Mouse (Mus musculus) spleen, adult 18-20 months (tissue): Measurements from ENCODE around the gene Maea.
A peak's percentile ranks its signal among the peaks of the same experiment; 100 is the strongest.

Experiments
- DNase-seq, 2 experiments: peaks; one replicate each; pipeline ENCODE4 v3.0.0; 2022; ENCODE audit warnings: mixed read lengths in 2 of 2

Maea gene

DNA sequence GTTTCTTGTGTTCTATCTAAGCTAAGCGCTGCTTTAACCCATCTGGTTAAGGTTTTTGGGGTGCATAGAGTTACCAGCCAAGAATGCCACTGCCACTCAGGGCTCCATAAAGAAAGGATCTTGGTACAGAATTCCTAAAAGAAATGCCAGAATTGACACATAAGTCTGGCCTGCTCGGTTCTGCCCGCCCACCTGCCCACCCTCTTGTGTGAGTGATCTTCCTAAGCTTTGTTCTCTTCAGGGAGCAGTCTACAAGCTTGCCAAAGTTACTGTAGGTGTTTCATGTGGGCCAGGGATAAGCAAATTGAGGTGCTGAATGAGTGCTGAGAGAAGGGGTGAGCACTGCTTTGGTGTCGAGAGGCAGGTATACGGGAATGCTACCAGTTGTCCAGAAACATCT, 28.0 kb downstream of the Maea start:
- DNase-seq: no peak

DNA sequence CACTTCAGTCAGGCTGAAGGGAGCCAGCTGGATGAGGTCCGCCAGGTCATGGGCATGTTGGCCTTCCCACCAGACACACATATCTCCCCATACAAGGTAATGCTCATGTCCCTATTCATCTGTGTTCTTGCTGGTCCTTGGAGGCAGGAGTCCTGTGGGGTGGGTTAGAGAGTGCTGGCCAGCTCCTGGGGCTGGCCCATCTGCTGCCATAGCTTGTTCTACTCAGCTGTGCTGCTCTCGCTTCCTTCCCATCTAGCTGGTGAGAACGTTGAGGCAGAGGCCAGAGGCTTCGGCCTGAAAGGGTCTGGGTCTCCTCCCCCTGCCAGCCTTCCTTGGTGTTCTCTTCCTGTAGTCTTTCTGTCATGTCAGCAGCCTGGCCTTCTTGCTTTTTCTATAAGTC, 33.3 kb downstream of the Maea start:
- no peak for DNase-seq

DNA sequence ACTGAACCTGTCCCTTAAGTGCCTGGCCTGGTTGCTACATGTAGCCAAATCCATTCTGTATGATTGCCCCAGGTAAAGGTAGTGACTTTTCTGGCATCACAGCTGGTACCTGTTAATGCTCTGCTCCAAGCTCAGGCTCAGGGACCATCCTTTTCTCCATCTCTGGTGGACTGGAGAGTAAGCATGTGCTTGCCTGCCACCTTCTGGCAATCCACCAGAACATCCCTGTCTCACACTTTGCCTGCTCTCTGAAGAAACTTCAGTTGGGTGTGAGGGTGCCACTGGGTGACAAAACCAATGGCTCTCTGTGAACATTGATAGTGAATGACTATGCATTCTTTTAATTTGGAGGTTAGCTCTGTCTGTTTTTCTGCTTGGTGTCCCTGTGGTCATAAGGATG, 35.8 kb downstream of the Maea start:
- no peak for DNase-seq

DNA sequence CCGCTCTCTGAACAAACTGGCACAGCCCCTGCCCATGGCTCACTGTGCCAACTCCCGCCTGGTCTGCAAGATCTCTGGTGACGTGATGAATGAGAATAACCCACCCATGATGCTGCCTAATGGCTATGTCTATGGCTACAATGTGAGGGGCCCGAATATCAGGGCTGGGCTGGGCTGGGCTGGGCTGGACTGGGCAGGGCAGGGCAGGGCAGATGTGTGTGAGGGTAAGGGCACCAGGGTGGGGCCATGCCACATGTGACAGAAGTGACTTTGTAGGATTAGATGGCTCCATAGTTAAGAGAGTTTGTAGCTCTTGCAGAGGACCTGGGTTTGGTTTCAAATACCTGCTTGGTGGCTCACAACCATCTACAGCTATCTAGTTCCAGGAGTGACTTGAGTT, 36.4 kb downstream of the Maea start:
- DNase-seq: no peak

DNA sequence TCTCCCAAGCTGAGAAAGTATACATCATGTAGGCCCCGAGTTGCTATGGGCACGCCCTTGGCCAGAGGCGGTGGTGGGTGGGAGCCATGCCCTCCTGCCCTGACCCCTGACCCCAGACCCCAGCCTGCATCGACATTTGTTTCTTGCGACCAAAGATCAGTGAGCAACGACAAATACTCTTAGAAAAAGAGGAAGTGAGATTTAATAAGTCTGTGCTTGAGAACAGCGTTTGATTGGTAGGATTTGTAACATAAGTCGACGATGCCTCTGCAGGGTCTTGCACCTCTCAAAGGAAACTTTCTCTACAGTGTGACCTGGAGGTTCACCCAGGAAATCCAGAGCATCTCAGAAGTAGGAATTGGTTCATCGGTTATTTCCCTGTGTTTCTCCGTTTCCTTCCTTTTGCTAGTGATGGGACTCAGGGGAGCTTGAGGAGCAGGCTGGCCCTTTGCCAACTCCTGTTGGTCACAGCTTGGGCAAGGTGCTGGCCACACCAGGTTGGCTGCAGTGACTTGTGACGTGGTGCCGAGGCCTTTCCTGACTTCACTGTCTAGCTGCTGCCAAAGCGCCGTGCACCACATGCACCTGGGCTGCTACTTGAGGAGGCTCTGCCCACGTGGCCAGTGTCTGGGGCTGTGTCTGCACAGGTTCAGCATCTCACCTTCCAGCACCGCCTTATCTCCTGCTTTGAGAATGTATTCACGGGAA, 37.2 kb downstream of the Maea start:
- DNase-seq: peak; percentile 26 to 39

DNA sequence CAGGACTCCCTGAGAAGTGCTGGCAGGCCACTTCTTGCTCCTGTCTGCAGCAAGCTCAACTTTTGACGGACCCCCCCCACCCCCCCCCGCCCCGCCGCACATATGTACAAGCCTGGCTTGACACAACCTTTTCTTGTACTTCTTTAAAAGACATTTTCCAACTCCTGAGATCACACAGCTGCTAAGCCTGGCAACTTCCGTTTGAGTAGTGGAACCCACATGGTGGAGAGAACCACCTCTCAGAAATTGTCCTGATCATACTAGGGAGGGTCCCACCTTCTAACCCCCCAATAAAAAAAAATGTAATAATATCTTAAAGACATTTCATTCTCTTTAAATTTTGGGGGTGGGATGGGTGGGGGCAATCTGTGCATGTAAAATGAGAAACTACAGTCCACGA, 41.9 kb downstream of the Maea start:
- DNase-seq: no peak

DNA sequence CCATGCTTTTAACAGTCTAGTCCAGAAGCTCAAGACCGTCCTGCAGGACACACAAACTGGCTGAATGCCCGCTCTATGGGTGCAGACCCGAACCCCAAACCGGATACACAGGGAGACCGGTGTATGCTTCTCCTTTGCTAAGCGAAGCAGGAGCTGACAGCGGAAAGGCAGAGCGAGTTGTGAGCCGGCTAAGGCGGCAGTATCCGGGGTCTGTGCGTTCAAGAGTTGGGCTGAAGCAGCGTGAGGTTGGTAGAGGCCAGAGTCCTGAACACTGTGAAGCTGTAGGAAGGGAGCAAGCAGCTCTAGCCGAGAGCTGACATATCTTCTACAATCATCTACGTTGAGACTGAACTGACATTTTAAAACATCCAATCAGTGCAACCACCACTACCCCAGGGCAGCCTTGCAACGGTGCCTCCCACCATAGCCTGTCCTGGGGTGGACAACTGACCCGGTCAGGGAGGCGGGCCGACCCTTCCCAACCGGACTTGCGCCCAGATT, 42.5 kb downstream of the Maea start:
- DNase-seq: peak in 1 of 2 experiments; percentile 43

DNA sequence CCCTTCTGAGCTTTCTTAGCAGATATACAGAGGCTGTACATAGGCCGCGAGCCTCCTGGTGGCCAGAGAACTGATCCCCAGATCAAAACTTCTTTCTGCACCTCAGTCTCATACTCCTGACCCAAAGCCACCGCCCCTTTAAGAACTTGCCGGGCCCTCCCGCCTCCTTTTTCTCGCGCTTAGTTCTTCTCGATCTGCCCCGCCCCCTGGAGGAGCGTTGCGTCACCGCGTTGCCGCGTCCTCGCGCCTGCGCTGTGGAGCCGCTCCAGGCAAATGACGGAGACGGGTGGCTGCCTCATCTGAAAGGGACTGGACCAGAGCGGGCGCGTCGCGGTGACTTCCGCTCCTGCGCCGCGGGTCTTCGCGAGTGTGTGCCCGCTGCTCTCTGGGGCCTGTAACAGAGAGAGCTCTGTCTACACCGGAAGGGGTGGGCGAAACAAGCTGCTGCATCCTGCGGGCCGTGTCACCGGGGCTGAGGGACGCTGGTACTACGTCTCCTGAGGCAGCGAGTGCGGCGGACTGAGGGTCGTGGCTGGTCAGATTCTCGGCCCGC, 43.1 kb downstream of the Maea start, which contains the start of gene Uvssa:
TSS of gene Uvssa (plus strand) at position 248 of the 553 bp plus-strand sequence.
- peak; percentile 99 for DNase-seq

DNA sequence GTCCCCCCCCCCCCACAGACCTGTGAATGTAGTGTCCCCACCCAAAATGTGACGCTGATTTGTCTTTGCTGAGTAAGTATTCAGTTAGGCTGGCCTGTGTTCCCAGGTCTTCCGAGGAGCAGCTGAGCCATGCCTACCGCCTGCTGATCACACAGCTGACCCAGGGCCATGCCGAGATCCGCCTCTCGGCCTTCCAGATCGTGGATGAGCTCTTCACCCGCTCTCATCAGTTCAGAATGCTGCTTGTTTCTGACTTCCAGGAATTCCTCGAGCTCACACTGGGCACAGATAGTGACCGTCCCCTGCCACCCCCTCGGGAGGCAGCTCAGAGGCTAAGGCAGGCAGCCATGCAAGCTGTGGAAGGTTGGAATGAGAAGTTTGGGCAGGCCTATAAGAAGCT, 52.2 kb downstream of the Maea start:
- DNase-seq: no peak

DNA sequence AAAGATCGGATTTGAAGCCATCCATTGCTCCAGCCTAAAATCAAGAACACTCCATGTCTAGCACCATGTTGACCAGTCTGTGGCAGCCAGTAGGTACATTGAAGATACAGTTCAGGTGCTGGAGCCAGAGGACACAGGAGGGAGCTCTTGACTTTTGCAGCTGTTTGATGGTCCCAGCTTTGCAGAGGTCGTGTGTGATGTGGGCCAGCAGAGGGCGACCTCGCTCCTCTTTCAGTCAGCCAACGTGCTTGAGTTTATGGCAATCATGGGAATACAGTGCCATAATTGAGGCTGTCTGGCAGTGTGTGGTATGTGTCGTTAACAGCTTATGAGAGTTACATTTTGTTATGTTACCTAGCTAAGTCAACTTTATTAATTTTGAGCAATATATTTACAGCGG, 58.5 kb downstream of the Maea start:
- peak; percentile 41 to 73 for DNase-seq

DNA sequence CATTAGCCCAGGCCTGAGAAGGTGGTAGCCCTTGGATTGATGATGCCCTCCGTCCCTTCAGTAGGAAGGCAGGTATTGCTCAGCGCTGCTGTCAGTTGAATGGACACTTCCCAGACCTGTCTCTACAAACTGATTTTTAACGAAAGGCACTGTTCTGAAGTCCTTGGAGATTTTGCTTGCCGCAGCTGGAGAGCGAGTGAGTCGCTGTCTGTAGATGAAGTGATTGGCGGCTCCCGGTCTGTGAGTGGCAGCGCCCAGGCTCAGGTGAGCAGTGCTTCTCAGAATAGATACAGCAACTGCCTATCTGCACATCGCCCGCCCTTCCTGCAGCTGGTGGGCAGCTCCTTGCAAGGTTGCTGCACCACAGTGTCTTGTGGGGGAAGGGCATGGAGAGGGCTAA, 60.4 kb downstream of the Maea start:
- DNase-seq: no peak

DNA sequence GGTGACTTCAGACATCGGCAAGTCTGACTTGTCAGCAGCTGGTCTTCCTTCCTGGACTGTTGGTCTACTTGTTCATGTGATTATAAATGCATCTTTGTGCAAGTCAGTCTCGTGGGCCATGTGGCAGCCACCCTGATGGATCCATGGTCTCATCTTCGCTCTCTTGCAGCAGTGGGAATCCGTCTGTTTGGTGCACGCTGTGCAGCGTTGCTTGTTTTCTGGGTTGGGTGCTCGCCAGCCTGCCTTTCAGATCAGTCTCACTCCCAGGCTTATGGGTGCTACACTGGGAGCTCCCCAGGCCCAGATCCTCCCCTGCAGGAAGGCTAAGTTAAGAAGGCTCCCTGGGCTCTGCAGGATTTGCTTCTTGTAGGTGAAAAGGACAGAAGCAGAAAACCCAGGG, 61.5 kb downstream of the Maea start:
- no peak for DNase-seq

DNA sequence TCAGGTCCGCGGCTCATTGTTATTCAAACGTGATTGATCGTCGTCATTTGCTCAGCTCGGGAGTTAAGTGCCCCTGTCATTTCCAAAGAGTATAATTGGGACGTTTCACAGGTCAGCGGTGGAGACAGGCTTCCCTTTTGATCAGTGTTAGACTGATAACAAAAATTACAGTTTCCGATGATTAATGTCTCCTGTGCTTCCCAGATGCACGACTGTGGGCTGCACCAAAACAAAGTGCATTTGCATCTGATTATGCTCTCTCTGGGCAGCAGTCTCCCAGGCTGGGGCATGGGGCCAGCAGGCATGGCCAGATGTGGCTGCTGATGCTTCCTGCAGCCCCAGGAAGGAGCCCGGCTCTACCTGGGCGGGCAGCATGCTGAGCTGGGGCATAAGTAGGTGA, 65.5 kb downstream of the Maea start:
- no peak for DNase-seq

DNA sequence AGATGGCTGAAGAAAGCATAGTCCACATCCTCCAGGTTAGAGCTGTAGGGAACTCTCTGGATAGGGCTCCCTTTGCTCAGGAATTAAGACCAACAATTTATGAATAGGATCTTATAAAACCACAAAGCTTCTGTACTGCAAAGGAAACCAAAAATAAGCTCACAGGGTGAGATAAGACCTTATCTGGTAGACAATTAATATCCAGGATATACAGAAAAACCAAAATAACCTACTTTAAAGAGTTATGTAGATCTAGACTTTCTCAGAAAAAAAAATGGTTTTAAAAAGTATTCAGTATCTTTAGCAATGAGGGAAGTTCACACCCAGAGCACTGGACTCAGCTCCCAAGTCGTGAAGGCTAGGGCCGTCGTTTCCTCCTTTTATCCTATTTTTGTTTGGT, 85.0 kb downstream of the Maea start:
- DNase-seq: no peak
